Mouse (Mus musculus) gastrocnemius, adult 18-20 months (tissue): ENCODE measurements at regions not wholly inside any gene's neighbourhood (a gene's known extent, or its start where the extent isn't known, plus 50 kb on each side); places are given as distances from the start of the nearest gene placed in this dataset.

Experiments used
- DNase-seq: peaks from one replicate; pipeline ENCODE4 v3.0.0; 2021; ENCODE audit warnings: low spot score

DNA sequence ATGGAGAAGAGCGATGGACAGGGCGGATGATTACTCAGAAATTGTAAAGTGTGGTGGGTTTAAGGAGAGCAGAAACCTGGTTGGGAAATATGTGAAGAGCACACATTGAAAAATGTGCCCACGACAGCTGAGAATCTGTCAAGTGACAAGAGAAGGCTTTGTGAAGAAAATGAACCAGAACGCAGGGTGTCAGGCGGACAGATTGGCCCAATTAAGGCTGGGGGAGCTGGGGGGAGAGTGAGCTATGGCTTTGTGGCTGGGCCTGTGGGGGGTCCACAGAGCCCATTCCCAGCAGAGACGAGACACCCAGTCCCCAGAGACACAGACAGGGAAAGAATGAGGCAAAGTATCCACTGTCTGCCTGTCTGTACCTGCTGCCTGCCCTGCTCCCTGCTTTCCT, 153.3 kb downstream of the Shq1 start:
- no peak for DNase-seq

DNA sequence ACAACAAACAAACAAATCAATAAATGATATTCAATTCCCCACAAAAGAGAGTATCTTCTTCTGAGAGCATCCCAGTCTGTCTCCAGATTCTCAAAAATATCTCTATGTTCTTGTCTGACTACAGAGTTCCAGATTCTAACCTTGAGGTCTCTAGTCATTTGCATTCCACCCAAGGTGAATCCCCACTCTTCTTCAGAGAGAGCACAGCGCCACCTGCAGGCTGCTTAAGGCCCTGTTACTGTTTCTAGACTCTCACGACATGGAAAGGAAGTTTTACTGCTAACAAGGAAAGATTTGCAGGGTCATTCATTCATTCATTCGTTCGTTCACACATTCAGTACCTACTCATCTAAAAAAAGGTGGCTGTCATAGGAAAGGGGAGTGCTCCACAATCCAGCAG, 158.3 kb downstream of the Shq1 start:
- DNase-seq: peak; percentile 15

DNA sequence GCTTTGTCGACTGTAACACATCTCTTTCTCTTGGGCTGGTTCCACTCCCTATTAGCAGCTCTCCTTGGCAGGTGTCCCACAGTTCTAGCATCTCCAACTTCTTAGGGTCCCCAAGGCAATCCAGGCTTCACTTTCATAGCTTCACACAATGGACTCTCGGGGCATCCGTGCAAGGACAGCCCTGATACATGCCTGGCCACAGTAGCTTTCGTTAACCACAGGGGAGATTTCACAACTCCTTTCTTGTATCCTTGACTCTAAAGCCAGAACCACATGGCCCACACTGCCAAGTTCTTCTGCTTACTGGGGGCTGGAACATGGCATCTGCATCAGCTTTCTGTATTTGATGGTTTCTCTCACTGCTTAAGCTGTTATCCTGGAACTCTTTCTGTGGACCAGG, 160.3 kb downstream of the Shq1 start:
- no peak for DNase-seq

DNA sequence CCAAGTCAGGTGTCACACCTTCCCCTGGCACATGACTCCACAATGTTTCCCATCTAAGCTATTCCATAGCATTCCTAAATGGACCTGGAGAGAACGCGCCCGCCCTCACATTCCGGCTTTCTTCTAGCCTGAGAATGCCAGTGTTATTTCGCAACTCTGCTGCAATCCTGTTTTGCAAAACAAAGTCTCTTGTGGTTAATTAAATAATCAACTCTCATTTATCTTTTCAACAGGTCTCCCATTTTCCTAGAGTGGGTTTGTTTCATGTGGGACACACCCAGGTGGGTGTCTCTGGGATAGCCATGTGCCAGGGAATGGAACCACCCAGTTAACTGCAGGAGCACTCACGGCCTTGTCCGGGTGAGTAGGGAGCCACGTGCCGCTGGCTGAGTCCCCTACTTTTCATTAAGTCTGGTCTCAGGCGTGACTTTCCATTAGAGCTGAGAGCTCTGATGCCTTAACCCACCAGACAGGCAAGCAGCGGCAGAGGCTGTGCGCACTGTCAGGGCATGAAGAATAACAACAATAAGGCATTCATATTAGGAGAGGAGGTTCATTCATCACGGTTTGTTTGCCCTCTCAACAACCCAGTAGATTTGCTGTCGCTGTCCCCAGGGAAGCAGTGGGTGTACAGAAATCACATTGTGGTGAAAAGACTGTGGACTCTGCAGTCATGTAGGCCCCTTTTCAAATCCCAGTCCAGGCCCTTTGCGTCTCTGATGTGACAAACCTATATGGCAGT, 165.3 kb downstream of the Shq1 start:
- peak; percentile 19 for DNase-seq

DNA sequence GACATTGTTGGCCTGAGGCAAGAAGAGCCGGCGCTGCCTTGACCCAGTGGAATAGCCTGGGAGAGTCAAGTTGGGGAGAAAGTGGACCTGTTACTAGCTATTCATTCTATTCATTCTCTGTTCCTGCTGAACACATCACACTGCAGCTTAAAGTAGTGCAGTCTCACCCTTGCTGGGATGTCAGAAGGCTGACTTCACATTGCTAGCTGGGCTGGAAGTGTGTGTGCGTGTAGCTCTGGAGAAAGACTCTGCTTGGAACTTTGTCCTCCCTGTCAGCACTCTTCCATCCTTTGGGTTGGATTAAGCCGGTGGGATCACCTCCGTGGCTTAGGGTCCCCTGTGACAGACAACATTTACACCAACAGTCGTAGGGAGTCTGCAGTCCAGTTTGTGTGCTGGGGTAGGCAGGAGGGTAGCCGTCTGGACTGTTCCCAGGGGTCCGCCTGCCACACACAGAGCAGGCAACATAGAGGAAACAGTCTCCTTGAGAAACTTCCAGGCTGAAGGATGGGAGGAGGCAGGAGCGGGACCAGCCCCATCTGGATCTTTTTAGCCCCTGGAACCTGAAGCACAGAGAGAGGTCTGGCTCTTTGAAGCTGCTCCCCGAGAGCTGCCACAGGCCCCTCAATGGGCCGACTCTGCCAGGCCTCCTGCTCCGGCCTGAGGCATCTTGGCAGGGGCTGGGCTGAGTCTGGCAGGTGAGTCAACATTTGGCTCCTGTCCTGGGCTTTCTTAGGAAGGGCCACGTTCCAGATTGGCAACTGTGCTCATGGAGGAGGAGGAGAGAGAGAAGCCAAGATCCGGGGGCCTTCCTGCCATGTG, 167.8 kb downstream of the Shq1 start:
- DNase-seq: peak; percentile 13

DNA sequence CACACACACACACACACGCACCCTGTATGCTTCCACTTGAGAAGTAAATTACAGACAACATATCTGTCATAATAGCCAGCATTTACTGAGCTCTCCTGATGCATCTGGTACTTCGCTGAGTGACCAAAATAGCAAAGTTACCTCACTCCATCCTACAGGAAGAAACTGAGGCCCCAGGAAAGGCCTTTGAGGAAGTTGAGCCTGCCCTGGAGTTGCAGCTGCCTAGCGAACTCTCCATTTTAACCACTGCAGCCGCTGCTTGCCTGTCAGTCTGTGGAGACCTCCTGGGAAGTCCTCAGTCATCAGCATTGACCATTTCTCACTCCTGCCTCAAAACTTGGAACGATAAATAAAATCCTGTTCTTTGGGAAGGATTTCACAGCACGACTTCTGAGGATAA, 168.8 kb downstream of the Shq1 start:
- no peak for DNase-seq

DNA sequence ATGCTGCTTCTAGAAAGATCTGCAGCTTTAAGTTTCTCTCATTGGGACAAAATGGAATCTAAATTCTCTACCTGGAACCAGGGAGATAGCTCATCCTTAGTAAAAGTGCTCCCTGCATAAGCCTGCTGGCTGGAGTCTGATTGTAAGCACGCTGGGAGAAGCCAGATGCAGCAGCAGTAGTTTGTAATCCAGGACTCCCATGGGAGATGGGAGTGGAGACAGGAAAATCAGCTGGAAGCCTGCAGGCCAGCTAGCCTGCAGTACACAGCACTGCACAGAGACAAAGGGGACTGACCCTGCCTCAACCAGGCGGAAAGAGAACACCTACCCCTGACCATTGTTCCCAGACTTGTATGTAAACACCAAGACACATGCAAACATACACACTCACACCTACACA, 170.2 kb downstream of the Shq1 start:
- DNase-seq: peak; percentile 27

DNA sequence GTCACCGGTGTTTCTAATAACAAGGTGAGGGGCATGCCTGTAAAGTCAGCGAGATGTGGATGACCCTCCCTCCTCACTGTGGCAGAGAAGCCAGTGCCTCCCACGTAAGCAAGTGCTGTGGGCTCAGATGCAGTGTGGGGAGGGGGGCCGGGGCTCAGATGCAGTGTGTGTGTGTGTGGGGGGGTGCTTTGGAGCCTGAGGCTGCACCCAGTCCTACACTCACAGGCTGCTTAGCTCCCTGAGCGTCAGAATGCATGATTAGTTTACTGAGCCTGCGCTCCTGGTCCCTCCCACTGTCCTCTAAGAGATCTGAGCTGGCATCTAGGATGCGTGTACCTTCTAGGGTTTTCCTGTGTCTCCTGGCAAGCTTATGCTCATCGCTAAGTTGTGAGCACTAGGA, 170.9 kb downstream of the Shq1 start:
- no peak for DNase-seq

DNA sequence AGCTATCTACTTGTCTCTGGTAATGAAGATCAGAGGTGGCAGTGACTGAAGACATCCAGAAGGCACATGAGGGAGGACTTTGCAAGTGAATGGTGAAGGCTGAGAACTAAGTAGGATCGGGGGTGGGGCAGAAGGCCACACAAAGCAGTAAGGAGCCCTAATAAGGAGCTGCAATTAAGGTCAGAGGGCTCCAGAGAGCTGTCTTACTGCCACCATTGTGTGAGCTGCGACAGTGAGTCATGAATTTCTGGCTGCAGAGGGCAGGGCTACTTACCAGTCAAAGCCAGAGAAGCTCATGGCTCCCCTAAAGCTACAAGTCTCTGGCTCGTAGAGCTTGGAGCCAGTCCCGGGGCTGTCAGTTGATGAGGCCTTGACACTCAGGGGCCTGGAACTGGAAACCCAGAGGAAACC, 172.1 kb downstream of the Shq1 start:
- DNase-seq: no peak

DNA sequence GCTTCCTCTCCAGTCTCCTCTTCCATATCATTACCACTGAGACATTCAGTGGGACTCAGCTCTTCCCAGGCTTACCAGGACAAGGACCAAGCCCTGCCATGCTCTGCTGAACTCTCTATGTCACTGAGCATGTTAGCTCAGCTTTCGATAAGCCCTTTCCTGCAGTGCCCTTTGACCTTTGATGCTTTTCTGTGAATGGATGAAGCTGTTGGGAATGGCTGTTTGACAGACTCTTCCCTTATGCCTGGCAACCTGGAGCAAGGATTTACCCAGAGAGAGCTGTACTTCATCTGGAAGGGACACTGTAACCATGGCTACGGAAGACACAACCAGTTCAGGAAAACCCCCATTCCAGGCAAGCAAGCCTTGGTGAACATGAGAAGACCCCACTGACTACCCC, 172.8 kb downstream of the Shq1 start:
- no peak for DNase-seq

DNA sequence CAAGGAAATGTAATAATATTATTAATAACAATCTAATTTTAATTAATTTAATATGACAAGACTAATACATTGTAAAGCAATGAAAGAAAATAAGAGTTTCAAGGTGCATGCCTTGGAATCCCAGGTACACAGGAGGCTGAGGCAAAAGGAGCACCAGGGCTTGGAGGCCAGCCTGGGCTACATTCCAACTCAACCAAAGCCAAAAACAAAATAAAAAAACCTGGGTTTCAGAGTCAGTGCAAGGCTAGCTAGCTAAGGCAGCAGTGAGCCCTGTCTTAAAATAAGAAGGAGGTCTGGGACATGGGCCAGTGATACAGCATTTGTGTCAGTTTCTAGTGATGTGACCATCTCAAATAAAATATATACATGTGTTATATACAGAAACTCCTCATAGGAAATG, 174.8 kb downstream of the Shq1 start:
- no peak for DNase-seq

DNA sequence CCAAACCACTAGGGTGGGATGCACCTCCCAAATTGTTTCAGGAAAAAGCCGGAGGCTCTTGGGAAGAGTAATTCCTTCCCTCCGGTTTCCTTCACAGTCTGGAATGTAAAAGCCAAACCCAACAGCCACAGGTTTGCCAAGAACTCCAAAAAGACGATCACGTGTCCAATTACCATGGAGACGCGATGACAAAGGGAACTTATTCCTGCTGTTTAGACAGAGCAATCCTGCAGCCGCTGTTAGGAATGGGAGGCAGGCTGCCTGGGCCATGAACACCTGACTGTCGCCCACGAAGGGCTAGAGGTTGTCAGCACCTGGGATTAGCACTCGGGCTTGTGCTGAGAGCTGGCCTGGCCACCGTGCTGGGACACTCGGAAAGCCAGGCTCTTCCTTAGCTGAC, 175.8 kb downstream of the Shq1 start:
- peak; percentile 23 for DNase-seq

DNA sequence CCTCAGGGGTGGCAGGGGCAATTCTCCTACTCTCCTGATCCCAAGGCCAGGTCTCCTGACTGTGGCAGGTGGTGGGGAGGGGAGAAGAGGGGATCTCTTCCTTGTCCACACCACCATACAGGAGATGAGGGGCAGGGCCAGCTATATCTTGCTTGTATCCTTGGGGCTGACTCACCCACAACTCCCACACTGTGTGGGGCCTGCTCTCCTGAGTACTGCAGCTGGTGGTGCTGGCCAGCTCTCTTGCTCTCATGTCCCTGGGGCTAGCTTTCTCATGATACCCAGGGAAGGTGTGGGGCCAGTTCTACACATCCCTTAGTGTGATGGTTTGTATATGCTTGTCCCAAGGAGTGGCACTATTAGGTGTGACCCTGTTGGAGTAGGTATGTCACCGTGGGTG, 177.4 kb downstream of the Shq1 start:
- DNase-seq: no peak

DNA sequence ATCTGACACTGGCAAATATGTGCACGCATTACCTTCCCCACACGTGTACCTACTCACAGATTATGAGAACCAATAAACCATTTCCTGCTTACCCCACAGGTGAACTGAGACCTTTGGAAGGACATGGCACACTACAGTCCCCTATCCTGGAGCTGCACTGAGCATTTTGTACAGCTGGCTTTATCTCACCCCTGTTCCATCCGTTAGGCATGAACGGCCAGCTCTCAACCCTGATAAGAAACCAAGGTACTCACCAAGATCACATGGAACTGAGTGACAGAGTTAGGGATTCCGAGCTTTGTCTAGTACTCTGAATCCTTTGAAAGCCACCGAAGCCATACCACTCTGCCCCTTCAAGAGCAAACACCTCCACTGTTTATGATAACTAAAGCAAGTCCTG, 179.1 kb downstream of the Shq1 start:
- DNase-seq: no peak

DNA sequence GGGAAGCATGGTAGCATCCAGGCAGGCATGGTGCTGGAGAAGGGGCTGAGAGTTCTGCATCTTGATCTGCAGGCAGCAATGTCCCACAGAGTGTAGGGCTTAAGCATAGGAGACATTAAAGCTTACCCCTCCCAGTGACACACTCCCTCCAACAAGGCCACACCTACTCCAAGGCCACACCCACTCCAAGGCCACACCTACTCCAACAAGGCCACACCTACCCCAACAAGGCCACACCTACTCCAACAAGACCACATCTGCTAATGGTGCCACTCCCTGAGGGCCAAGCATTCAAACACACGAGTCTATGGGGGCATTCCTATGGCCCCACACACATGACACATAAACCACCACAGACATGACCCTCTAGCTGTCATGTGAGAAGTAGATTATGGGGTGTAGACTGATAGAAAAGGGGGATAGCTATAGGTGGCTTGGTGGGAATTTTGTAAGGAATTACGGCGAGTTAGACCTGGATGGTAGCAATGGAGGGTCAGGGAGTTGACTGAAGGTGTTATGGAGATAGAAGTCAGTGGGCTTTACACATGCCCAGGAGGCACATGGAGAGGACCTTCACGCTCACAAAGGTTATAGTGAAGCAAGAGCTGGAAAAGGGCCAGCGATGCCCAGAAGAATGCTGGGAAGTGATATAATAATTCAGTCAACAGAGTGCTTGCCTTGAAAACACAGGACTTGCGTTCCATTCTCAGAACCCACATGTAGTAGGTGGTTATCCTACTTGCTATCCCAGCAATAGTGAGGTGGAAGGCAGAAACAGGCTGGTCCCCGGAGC, 179.8 kb downstream of the Shq1 start:
- no peak for DNase-seq

DNA sequence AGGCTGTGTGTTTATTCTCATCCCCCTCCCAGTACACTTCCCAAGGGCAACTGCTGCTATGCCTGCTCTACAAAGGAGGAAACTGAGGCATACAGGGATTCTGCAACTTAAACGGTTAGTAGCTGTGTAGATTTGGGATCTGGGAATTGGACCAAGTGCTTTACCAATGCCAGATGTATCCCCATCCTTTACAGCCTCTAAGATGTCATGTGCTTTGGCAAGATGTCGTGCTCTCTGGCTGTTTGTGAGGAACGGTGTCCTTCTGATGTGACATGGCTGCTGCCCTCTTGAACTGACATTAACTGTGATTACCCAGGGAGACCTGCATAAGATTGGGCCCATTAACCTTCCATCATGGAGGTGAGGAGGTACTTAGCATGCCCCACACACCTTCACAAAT, 187.1 kb downstream of the Shq1 start:
- no peak for DNase-seq

DNA sequence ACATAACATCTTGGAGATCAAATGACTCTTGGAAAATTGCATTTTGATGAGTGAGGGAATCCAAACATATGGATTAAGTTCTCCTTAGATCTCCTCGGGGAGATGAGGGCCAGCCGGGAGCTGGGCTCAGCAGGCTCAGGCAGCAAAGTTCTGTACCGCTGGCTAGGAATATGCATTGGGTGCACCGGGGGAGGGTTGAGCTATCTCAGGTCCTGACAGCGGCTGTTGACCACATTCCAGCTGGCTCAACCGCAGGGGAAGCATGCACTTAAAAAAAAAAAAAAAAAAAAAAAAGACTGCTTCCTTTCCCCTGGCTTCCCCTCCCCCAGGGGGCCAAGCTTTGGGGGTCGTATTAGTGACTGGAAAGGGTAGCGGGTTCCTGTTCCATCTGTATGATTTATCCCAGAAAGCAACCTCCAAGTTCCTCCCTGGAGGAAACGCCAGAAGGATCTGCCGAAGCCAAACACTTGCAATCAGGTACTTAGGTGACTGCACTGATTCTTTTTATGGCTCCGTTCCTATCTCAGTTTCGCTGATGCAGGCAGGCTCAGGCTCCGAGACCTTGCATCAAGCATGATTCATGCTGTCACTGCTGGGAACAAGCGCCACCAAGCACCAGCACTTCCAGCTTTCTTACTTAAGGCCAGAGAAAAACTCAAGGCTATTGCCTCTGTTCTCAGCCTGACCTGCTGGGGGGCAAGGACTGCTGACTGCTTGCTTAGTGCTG, 187.7 kb downstream of the Shq1 start:
- no peak for DNase-seq

DNA sequence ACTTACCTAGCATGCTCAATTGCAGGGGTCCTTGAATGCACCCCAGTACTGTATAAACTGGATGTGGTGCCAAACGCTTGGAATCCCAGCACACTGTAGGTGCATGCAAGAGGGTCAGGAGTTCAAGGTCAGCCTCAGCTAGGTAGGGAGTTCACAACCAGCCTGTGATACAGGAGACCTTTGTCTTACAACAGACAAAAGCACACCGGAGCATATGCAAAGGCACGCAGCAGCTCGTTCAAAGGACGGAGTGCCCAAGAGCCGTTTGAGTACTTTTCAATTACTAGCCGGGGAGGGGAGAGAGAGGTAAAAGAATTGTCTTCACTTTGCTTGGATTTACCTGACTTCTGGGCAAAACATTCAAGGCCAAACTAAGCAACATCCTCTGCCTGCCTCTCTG, 188.4 kb downstream of the Shq1 start:
- no peak for DNase-seq

DNA sequence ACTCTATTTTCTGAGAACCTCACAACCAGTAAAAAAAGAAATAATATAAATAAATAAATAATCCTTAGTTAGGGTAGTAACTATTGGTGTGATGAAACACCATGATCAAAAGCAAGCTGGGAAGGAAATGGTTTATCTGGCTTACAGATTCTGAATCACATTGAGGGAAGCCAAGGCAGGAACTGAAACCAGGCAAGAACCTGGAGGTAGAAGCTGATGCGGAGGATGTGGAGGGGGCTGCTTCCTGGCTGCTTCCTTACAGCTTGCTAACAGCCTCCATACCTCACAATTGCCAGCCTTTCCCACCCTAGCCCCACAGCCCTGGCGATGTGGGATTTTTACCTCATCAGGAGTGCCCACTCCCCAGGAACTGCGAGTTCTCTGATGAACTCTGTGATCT, 190.4 kb downstream of the Shq1 start:
- no peak for DNase-seq

DNA sequence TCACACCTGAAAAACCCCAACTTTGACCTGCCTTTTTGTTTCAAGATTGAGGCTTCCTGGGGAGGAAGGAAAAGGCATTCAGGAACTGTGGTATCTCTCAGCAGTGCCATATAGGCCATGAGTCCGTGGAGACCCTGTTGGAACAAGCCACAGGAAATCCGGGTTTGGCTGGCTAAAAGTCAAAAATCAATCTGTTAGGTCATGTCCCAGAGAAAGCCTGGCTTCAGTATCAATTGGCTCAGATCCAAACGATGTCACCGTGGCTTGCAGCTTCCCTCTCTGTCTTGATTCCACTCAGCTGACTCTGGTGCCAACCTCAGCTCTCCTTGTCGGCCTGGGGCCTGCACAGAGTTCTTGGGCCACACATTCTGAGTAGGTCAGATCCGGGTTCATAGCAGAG, 191.1 kb downstream of the Shq1 start:
- DNase-seq: no peak

DNA sequence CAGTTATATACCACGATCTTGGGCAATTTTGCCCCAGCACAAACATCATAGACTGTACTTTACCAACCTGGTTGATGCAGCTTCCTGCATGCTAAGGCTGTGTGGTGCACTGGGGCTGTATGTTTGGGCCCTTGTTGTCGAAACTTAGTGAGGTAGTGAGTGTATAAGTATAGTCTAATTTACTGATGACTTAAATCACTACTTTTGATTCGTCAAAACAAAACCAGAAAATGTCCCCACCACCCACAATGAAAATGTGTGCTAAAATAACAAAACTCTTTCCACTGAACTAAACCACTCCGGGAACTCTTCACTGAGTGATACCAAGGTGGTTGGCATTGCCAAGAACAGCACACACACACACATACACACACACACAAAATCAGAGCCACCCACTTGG, 191.5 kb downstream of the Shq1 start:
- no peak for DNase-seq
